Mouse (Mus musculus) ES-Bruce4 (cell line): ENCODE measurements around the gene Slamf9. TPM values are rescaled to one million over a fixed set of nuclear protein-coding genes. Genes with fewer than 3 reads are reported as not detected.

Source experiments
- H3K27ac ChIP-seq: 2 replicates; pipeline ENCODE4 v1.5.1; 2012; ENCODE audit warnings: low read length, inconsistent platforms; ENCODE audit not compliant: insufficient read depth
- H3K27me3 ChIP-seq: 2 replicates; pipeline ENCODE4 v1.6.1; 2012; ENCODE audit warnings: mild to moderate bottlenecking, low read length, inconsistent platforms; ENCODE audit not compliant: control insufficient read depth, poor library complexity, insufficient read depth, severe bottlenecking
- H3K36me3 ChIP-seq: 2 replicates; pipeline ENCODE4 v1.6.1; 2012; ENCODE audit warnings: inconsistent platforms, mild to moderate bottlenecking, low read length, moderate library complexity; ENCODE audit not compliant: control insufficient read depth, poor library complexity, insufficient read depth, severe bottlenecking
- H3K4me1 ChIP-seq: one replicate; pipeline ENCODE4 v1.8.1; 2011; ENCODE audit warnings: low read length; ENCODE audit not compliant: control insufficient read depth, insufficient read depth
- H3K4me3 ChIP-seq: 2 replicates; pipeline ENCODE4 v1.5.1; 2011; ENCODE audit warnings: low read depth, mild to moderate bottlenecking, low read length
- H3K9ac ChIP-seq: 2 replicates; pipeline ENCODE4 v1.6.1; 2012; ENCODE audit warnings: low read depth, mild to moderate bottlenecking, inconsistent platforms; ENCODE audit not compliant: poor library complexity, severe bottlenecking
- H3K9me3 ChIP-seq: replicated peaks from 2 replicates; pipeline ENCODE4 v1.6.1; 2012; ENCODE audit warnings: mild to moderate bottlenecking, low read length, inconsistent platforms; ENCODE audit not compliant: control insufficient read depth, poor library complexity, insufficient read depth, severe bottlenecking
- CTCF ChIP-seq: IDR thresholded peaks from one replicate; pipeline ENCODE4 v1.8.1; 2011; ENCODE audit warnings: low read depth, low read length
- EP300 ChIP-seq: IDR thresholded peaks from 2 replicates; pipeline ENCODE4 v1.6.1; 2011; ENCODE audit warnings: low read depth, low read length; ENCODE audit not compliant: insufficient read depth
- POLR2A ChIP-seq: IDR thresholded peaks from one replicate; pipeline ENCODE4 v1.8.1; 2011; ENCODE audit warnings: low read length; ENCODE audit not compliant: insufficient read depth
- polyA plus RNA-seq: library from polyadenylated mRNA; stranded (reverse); fragments of >200 nt; gene quantifications from 2 replicates; pipeline ENCODE4 v1.2.4, GENCODE M21; 2011; ENCODE audit warnings: low read depth; ENCODE audit not compliant: missing spikeins, insufficient read depth, insufficient read length

Slamf9 gene
- polyA plus RNA-seq, 1 experiment = 0.46 TPM

GRCm38 (mm10) chr1:172525027-172525764, 50.0 kb downstream of the Slamf9 start:
- Histone ChIP-seq H3K27me3 (no peaks in the 10 kb centered on the region), H3K9me3 (no peaks in the 10 kb centered on the region), H3K9ac (no peak overlapping the region), H3K36me3 (no peaks in the 10 kb centered on the region), H3K27ac (0 out of 2 replicates have a peak overlapping the region, but pooled peaks have one; percentile 23), H3K4me3 (no peak overlapping the region), H3K4me1 (peaks cover 2% of the 10 kb centered on the region)
- TF ChIP-seq POLR2A = no peak
- peak; percentile 89 for TF ChIP-seq EP300

GRCm38 (mm10) chr1:172525971-172526370, 50.8 kb downstream of the Slamf9 start:
- Histone ChIP-seq H3K4me1 (peaks cover 2% of the 10 kb centered on the region), H3K27me3 (no peaks in the 10 kb centered on the region), H3K36me3 (no peaks in the 10 kb centered on the region), H3K9me3 (no peaks in the 10 kb centered on the region), H3K9ac (no peak overlapping the region), H3K27ac (no peak overlapping the region), H3K4me3 (0 out of 2 replicates have a peak overlapping the region, but pooled peaks have one; percentile 2)
- TF ChIP-seq POLR2A (no peak), CTCF (no peak), EP300 (no peak)

GRCm38 (mm10) chr1:172526380-172527081, 51.4 kb downstream of the Slamf9 start:
- Histone ChIP-seq H3K9me3 (no peaks in the 10 kb centered on the region), H3K4me1 (peaks cover 2% of the 10 kb centered on the region), H3K4me3 (no peak overlapping the region), H3K27ac (no peak overlapping the region), H3K9ac (no peak overlapping the region), H3K36me3 (no peaks in the 10 kb centered on the region), H3K27me3 (no peaks in the 10 kb centered on the region)
- TF ChIP-seq CTCF (no peak), EP300 (no peak), POLR2A (no peak)

- no peak overlapping the region for H3K9ac ChIP-seq
- H3K36me3 ChIP-seq = no peaks in the 10 kb centered on the region
- TF ChIP-seq EP300 = no peak
- no peak for TF ChIP-seq POLR2A
- TF ChIP-seq CTCF = no peak
- no peak overlapping the region for H3K27ac ChIP-seq
- no peak overlapping the region for H3K4me3 ChIP-seq
- H3K27me3 ChIP-seq = no peaks in the 10 kb centered on the region
- H3K9me3 ChIP-seq = no peaks in the 10 kb centered on the region
- peaks cover 2% of the 10 kb centered on the region for H3K4me1 ChIP-seq
Measured at GRCm38 (mm10) chr1:172527431-172527830, 52.3 kb downstream of the Slamf9 start.

Other genes with a start within 250 kb of the Slamf9 start
- gene Atp1a4, start 216.9 kb upstream of the Slamf9 start, polyA plus RNA-seq = not detected in 2 replicates
- 35.4 and 35.8 TPM in 2 replicates for gene Igsf8, start 213.7 kb upstream of the Slamf9 start, polyA plus RNA-seq
- 2.1 and 2.6 TPM in 2 replicates for gene Atp1a2, start 177.3 kb upstream of the Slamf9 start, polyA plus RNA-seq
- gene Kcnj9, start 146.0 kb upstream of the Slamf9 start, polyA plus RNA-seq = not detected in 2 replicates
- 1.0 and 1.3 TPM in 2 replicates for gene Kcnj10, start 134.1 kb upstream of the Slamf9 start, polyA plus RNA-seq
- gene Pigm, start 98.8 kb upstream of the Slamf9 start, polyA plus RNA-seq = 19.9 and 21.2 TPM in 2 replicates
- gene Igsf9, start 6.4 kb downstream of the Slamf9 start, polyA plus RNA-seq = 40.5 and 40.6 TPM in 2 replicates
- gene Tagln2, start 24.7 kb downstream of the Slamf9 start, polyA plus RNA-seq = 269 and 312 TPM in 2 replicates
- gene Cfap45, start 45.4 kb downstream of the Slamf9 start, polyA plus RNA-seq = 2.1 and 2.3 TPM in 2 replicates
- gene Vsig8, start 80.6 kb downstream of the Slamf9 start, polyA plus RNA-seq = 0.37 TPM in 1 of 2 replicates, not detected in the other
- not detected in 2 replicates for gene Slamf8, start 115.2 kb downstream of the Slamf9 start, polyA plus RNA-seq
- not detected in 2 replicates for gene Fcrl6, start 127.2 kb downstream of the Slamf9 start, polyA plus RNA-seq
- gene Dusp23, start 157.6 kb downstream of the Slamf9 start, polyA plus RNA-seq = 0.64 and 2.4 TPM in 2 replicates
- not detected in 2 replicates for gene Crp, start 222.7 kb downstream of the Slamf9 start, polyA plus RNA-seq